Mouse (Mus musculus) brown adipose tissue, adult 24 weeks (tissue): ENCODE results near the gene Usp34. TPM values are rescaled to one million over a fixed set of nuclear protein-coding genes. Genes with fewer than 3 reads are reported as not detected.
"Not testable (repeated sequence)": the region's sequence is repeated elsewhere in the genome, so short reads cannot be mapped to it uniquely, and the experiment has no call there.

Experiments used
- H3K27ac ChIP-seq: fragments of 200-500 bp; replicated peaks from 2 replicates; pipeline ENCODE4 v1.5.1; 2012; ENCODE audit warnings: low read depth, mild to moderate bottlenecking, low read length
- H3K4me1 ChIP-seq: fragments of 200-500 bp; 2 replicates; pipeline ENCODE4 v1.6.1; 2012; ENCODE audit warnings: low read length, mixed read lengths; ENCODE audit not compliant: control insufficient read depth, insufficient read depth, insufficient read length
- H3K4me3 ChIP-seq: fragments of 200-500 bp; 2 replicates; pipeline ENCODE4 v1.5.1; 2012; ENCODE audit warnings: low read depth, mild to moderate bottlenecking, low read length, moderate library complexity; ENCODE audit not compliant: insufficient read depth
- polyA plus RNA-seq: library from polyadenylated mRNA; stranded (reverse); fragments of >200 nt; gene quantifications from 2 replicates; pipeline ENCODE4 v1.2.4, GENCODE M21; 2012; ENCODE audit not compliant: missing spikeins, insufficient read depth, insufficient read length

Usp34 gene
- polyA plus RNA-seq, result 12.4 and 15.9 TPM in 2 replicates

DNA sequence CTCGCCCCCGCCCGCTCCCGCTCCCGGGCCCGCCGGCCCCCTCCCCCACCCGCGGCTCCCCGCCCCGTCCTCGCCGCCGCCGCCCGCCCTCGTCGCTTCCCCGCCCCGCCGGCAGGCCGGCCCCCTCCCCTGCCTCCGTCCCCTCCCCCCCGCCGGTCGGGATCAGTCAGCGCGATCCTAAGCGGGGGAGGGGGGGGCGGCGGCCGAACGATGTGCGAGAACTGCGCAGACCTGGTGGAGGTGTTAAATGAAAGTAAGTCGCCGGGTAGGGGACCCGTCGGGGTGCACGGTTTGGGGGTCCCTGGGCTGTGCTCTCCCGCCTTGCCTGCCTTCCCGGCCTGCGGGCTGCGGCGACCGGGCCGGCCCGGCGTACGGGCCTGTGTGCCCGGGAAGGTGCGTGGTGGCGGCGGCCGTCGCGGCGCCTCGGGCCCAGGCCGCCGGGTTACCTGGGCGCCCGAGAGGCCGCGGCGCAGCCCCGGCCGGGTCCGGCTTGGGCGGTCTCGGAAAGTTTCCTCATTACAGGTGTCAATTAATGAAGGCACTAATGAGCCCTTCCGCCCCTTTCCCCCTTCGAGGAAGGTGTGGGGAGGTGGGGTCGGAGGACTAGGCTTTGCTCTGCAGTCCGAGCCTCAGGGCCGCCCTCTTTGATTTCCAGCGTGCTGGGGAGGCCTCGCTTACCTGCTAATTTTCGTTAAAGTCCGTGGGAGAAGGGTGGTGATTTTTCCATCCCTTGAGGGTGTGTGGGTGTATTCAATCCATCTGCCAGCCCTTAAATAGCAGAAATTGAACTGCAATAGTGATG, at the start of gene Usp34:
Gene Usp34 (plus strand): TSS at position 132 of the 802 bp plus-strand sequence.
- Histone ChIP-seq H3K27ac (peak within 1 kb of the TSS; percentile 94), H3K4me3 (peak within 1 kb of the TSS; percentile 100), H3K4me1 (peaks cover 5% of the 10 kb centered on the region)

DNA sequence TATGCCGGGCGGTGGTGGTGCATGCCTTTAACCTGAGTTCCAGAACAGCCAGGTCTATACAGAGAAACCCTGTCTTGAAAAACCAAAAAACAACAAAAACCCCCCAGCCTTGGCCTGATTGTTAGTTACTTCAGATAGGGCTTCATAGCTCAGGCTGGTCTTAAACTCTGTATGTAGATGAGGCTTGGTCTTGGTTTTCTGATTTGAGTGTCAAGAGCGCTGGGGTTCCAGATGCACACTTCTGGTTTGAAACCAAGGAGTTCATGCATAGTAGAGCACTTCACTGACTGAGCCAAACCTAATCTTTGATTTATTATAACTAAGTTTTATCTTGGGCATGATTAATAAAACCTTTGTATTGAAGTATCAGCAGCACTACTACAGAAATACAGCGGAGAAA, 47.6 kb upstream of the Usp34 start:
- no peak overlapping the region for H3K4me3 ChIP-seq
- no peak overlapping the region for H3K27ac ChIP-seq
- peaks cover 5% of the 10 kb centered on the region; the same call in 1 of the 2 replicates for H3K4me1 ChIP-seq

DNA sequence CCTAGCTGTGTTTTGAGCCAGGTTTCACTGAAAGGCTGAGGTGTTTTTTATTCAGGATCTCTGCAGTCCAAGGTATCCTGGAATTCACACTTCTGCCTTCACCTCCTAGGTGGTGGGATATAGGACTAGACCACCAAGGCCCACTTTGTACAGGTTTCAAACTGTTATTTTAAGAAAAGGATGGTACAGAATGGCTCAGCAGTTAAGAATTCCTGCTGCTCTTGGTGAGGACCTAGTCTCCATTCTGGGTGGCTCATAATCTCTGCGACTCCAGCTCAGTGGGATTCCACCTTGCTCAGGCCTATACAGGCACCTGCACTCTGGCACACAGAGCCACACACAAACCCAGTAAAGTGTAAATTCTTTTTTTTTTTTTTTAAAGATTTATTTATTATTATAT, 47.2 kb upstream of the Usp34 start:
- Histone ChIP-seq H3K27ac (no peak overlapping the region), H3K4me3 (no peak overlapping the region), H3K4me1 (peaks cover 5% of the 10 kb centered on the region; the same call in 1 of the 2 replicates)

DNA sequence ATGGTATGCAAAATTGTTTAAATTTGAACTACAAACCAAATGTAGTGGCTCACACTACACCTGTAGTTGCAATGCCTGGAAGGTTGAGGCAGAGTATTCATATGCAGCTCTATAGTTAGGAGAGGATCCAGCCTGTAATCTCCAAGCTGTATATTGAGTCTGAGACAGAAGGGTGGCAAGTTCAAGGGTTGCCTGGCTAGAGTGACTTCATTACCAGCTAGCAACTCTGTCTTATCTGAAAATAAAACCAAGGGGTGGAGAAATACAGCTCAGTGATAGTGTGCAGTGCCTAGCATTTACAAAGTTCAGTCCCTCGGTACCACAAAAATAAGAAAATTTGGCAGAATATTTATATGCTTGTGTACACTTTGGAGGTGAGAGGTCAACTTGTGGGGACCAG, 46.5 kb upstream of the Usp34 start:
- Histone ChIP-seq H3K4me1 (peaks cover 3% of the 10 kb centered on the region; the same call in 1 of the 2 replicates), H3K27ac (no peak overlapping the region), H3K4me3 (no peak overlapping the region)

DNA sequence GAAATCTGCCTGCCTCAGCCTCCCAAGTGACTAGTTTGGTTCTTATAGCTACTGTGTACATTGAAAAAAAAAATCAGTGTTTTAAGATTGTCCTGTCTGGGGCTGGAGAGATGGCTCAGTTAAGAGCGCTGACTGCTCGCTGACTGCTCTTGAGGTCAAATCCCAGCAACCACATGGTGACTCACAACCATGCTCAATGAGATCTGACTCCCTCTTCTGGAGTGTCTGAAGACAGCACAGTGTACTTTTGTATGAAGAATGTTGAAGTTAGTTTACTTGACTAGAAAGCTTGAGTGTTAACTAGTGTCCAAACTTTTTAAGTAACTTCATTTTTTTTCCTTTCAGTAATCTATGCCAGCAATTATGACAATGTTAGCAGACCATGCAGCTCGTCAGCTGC, 45.2 kb upstream of the Usp34 start:
- Histone ChIP-seq H3K4me3 (no peak overlapping the region), H3K27ac (no peak overlapping the region), H3K4me1 (peaks cover 3% of the 10 kb centered on the region; the same call in 1 of the 2 replicates)

DNA sequence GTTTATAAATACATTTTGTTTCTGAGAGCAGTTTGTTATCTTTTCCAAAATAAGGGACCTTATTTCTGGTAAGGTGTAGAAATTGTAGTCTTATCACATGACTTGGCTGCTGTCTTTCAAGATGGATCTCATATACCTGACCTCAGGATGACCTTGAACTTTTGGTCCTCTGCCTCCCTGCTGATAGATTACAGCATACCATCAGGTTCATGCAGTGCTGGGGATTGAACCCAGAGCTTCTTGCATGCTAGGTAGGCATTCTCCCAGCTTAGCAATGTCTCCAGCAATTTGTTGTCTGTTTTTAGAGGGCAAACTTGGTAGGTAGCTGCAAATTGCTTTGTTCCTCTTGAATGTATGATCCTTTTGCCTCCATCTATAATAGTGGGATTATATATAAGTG, 41.7 kb upstream of the Usp34 start:
- Histone ChIP-seq H3K4me3 (no peak overlapping the region), H3K27ac (no peak overlapping the region), H3K4me1 (no peaks in the 10 kb centered on the region)

DNA sequence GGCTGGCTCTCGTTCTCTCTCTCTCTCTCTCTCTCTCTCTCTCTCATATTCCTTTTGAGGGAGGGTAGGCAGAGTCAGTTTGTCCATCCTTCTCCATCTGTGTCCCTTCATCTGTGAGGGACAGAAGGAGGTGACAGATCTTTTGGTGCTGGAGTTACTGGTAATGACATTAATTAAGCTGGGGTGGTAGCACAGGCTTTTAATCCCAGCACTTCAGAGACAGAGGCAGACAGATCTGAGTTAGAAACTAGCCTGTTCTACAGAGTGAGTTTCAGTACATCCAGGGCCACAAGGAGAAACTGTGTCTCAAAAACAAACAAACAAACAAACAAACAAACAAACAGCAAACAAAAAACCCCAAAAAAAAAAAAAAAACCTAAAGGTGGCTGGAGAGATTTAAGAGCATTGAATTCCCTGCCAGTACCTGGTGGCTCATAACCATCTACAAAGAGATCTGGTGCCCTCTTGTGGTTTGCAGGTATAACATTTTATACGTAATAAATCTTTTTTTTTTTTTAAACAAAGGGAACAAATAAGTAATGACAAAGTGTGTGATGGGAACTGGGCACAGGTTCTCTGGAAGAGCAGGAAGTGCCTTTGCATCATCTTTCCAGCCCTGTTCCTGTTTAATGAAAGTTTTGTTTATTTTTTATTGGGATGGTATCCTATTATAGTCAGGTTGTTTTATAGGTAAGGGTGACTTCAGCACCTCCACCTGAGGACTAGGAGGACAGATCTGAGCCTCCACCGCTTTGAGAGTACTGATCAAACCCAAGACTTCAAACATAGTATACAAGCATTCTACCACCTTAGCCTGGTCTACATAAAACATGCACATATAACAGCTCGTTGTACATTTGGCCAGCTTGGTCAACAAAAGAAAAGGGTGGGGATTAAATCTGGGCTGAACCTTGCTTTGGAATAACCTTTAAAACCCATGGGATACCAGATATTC, 34.6 kb upstream of the Usp34 start:
- H3K4me1 ChIP-seq, result no peaks in the 10 kb centered on the region
- no peak overlapping the region for H3K4me3 ChIP-seq
- H3K27ac ChIP-seq, result no peak overlapping the region

DNA sequence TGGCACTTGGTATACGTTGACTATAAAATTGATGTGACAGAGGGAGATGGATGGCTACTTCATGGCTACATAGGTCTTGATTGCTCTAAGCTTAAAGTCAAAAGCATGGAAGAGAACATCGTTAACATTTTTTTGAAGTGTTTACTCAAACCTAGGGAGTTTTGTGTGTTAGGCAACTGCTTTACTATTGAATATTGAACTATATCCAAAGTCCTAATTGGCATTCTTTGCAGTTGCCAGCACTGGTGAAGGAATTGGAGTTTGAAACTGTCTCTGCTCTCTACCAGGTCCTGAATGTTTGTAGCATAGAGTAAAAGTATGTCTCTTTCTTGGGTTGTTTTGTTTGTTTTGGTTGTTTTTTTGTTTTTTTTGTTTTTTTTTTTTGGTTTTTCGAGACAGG, 30.9 kb upstream of the Usp34 start:
- Histone ChIP-seq H3K27ac (no peak overlapping the region), H3K4me1 (no peaks in the 10 kb centered on the region), H3K4me3 (no peak overlapping the region)

DNA sequence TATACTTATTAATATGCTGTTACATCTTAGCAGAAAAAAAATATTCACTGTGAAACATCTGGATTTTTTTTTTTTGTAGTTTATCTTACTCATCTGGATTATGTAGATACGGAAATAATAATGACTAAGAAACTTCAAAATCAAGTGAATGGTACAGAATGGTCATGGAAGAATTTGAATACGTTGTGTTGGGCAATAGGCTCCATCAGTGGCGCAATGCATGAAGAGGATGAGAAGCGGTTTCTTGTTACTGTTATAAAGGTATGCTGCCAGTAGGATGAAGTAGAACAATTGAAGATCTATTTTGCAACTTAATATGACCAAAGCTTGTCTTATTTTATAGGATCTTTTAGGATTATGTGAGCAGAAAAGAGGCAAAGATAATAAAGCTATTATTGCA, 22.2 kb upstream of the Usp34 start:
- Histone ChIP-seq H3K4me3 (no peak overlapping the region), H3K27ac (no peak overlapping the region), H3K4me1 (no peaks in the 10 kb centered on the region)

DNA sequence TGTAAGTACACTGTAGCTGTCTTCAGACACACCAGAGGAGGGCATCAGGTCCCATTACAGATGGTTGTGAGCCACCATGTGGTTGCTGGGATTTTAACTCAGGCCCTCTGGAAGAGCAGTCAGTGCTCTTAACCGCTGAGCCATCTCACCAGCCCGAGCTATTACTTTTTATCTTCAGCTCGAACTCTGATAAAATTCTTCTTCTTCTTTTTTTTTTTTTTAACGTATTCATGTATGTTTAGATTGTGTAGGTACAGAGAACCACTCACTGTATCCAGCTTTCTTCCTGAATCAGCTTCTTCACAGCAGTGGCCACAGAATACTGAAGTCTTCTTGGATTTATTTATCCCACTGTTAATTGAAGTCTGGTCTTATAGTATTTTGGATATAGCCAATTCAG, 17.8 kb upstream of the Usp34 start:
- not testable (repeated sequence) for H3K27ac ChIP-seq, H3K4me1 ChIP-seq, H3K4me3 ChIP-seq

DNA sequence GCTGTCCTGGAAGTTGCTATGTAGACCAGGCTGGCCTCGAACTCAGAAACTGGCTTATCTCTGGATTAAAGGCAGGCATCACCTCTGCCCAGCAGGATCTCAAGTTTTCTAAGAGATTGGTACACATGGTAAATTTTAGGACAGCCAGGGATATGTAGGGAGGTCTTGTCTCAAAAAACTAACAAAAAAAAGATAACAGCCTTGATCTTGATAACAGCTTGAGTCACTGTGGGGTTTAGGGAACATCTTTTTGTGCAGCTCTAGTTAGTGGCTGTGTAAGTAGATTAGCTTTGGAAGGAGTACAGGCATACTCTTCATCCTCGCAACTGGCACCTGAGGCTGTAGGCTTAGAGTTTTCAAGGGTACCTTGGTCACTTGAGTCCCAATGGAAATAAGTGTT, 9.3 kb upstream of the Usp34 start:
- Histone ChIP-seq H3K4me1 (no peaks in the 10 kb centered on the region), H3K27ac (no peak overlapping the region), H3K4me3 (no peak overlapping the region)

DNA sequence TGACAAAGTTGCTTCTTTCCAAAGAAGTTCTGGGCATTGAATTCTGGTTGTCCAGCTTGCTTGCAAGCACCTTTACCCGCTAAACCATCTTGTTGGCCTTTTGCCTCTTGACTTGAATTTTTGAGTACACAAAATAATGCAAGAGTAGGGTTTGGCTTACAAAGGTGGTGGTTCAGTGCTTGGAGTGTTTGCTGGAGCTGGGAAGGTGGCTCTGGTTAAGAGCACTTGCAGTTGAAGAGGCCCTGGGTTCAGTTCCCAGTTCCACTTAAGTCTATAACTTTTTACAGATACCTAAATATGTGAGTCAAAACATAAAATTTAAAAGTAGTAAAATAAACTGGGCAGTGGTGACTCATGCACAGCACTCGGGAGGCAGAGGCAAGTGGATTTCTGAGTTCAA, 8.4 kb upstream of the Usp34 start:
- Histone ChIP-seq H3K4me1 (no peaks in the 10 kb centered on the region), H3K4me3 (no peak overlapping the region), H3K27ac (no peak overlapping the region)

DNA sequence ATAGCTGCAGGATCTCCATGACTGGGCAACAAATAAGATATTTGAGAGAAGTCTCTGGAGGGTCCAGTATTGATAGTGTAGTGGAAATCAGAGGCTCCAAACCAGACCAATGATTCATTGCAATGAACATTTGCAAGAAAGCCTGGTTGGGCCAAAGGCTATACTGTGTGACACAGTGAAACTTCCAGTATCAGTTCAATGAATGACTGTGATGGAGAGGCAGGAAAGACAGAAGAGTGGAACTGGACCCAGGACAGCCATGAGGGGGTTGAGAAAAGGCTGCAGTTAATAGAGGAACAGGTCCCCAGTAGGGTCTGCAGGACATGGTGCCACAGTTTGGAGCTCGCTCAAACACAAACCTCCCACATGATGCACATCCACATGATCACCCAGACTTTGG, 6.8 kb upstream of the Usp34 start:
- Histone ChIP-seq H3K4me3 (no peak overlapping the region), H3K4me1 (no peaks in the 10 kb centered on the region), H3K27ac (no peak overlapping the region)

DNA sequence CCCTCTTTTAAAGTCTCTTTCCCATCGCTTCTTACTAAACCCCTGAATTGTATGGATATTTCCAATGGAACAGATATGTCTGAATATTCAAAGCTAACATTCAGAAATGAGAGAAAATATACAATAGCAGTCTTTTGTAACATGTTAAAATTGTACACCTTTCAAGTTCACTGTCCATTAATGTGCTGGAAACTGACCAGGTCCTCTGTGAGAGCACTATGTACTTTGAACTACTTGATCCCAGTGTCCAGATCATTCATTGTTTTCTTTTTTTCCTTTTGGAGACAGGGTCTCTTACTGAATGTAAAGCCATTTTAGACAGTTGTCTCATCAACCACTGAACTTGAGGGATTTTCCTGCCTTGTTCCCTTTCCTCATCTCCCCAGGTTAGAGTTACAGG, 3.6 kb upstream of the Usp34 start:
- no peaks in the 10 kb centered on the region for H3K4me1 ChIP-seq
- H3K27ac ChIP-seq, result no peak overlapping the region
- H3K4me3 ChIP-seq, result no peak overlapping the region

DNA sequence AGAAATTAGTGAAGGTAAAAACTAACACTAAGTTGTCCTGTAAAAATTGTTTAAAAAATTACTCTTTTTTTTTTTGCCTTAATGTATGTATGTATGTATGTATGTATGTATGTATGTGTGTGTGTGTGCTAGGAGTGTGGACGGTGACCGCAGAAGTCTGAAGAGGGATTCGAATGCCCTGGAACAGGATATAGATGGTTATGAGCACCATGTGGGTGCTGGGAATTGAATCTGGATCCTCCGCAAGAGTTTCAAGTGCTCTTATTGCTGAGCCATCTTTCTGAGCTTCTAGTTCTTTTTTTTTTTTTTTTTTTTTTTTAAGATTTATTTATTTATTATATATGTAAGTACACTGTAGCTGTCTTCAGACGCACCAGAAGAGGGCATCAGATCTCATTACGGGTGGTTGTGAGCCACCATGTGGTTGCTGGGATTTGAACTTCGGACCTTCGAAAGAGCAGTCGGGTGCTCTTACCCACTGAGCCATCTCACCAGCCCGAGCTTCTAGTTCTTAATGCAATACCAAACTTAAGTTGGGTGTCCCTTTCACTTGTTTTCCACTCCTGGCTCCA, 1.5 kb upstream of the Usp34 start:
- H3K4me1 ChIP-seq, result not testable (repeated sequence)
- Histone ChIP-seq H3K27ac (peak overlapping the region; percentile 94), H3K4me3 (peak overlapping the region; percentile 99)
